Mouse (Mus musculus) E14TG2a.4 (cell line): ENCODE measurements at regions not wholly inside any gene's neighbourhood (a gene's known extent, or its start where the extent isn't known, plus 50 kb on each side); places are given as distances from the start of the nearest gene placed in this dataset.

Experiments used
- H3K27me3 ChIP-seq: 2 replicates; pipeline ENCODE4 v1.6.1; 2014; ENCODE audit warnings: low read length, control low read depth; ENCODE audit not compliant: insufficient read depth
- H3K36me3 ChIP-seq: 2 replicates; pipeline ENCODE4 v1.6.1; 2014; ENCODE audit warnings: low read length, control low read depth; ENCODE audit not compliant: insufficient read depth
- H3K4me1 ChIP-seq: replicated peaks from 2 replicates; pipeline ENCODE4 v1.6.1; 2014; ENCODE audit warnings: low read depth, low read length, control low read depth
- H3K4me3 ChIP-seq: replicated peaks from 2 replicates; pipeline ENCODE4 v1.5.1; 2014; ENCODE audit warnings: mild to moderate bottlenecking, low read length
- H3K9me3 ChIP-seq: 2 replicates; pipeline ENCODE4 v1.6.1; 2014; ENCODE audit warnings: low read length, control low read depth
- CTCF ChIP-seq: conservative IDR thresholded peaks from 2 replicates; pipeline ENCODE4 v1.5.1; 2014; ENCODE audit warnings: low read length
- NANOG ChIP-seq: IDR thresholded peaks from 2 replicates; pipeline ENCODE4 v1.6.1; 2014; ENCODE audit warnings: borderline replicate concordance, low read length, mixed read lengths
- POU5F1 ChIP-seq: IDR thresholded peaks from 2 replicates; pipeline ENCODE4 v1.6.1; 2014; ENCODE audit warnings: low read length, borderline replicate concordance

DNA sequence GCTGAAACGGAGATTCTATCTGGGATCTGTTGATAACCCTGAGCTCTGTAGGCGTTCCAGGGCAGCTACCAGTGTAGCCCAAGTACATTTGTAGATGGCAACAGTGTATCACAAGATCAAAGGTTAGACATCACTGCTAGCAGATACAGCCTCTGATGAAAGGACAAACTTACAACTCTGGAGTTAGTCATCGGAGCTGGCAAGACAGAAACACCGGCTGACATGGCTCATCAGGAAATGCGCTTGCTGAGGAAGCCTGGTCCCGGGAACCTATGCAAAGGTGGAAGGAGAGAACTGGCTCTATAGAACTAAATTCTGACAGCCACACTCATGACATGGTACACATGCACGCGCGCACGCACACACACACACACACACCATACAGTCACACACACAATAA is 300.5 kb downstream of the Tns1 start:
- Histone ChIP-seq H3K4me1 (peaks cover 11% of the 10 kb centered on the region; the same call in 1 of the 2 replicates), H3K36me3 (no peaks in the 10 kb centered on the region), H3K9me3 (peaks cover 1% of the 10 kb centered on the region; the same call in 1 of the 2 replicates), H3K4me3 (no peak overlapping the region), H3K27me3 (0 out of 2 replicates have a peak, but pooled peaks cover 11% of the 10 kb centered on the region)
- no peak for TF ChIP-seq CTCF

GRCm38 (mm10) chr1:73822616-73823015 is 301.6 kb downstream of the Tns1 start:
- Histone ChIP-seq H3K9me3 (peaks cover 5% of the 10 kb centered on the region), H3K27me3 (0 out of 2 replicates have a peak, but pooled peaks cover 10% of the 10 kb centered on the region), H3K4me3 (no peak overlapping the region), H3K36me3 (no peaks in the 10 kb centered on the region), H3K4me1 (peaks cover 11% of the 10 kb centered on the region; the same call in 1 of the 2 replicates)
- TF ChIP-seq CTCF (no peak), POU5F1 (no peak), NANOG (no peak)

- H3K9me3 ChIP-seq = peaks cover 5% of the 10 kb centered on the region
- TF ChIP-seq POU5F1 (no peak), CTCF (no peak), NANOG (no peak)
- no peak overlapping the region for H3K4me3 ChIP-seq
- no peaks in the 10 kb centered on the region for H3K36me3 ChIP-seq
- H3K27me3 ChIP-seq = 0 out of 2 replicates have a peak, but pooled peaks cover 5% of the 10 kb centered on the region
- 0 out of 2 replicates have a peak, but pooled peaks cover 4% of the 10 kb centered on the region for H3K4me1 ChIP-seq
Measured at GRCm38 (mm10) chr1:73820701-73821100, 303.5 kb downstream of the Tns1 start.

- no peaks in the 10 kb centered on the region for H3K36me3 ChIP-seq
- no peaks in the 10 kb centered on the region for H3K27me3 ChIP-seq
- peaks cover 28% of the 10 kb centered on the region for H3K9me3 ChIP-seq
- no peaks in the 10 kb centered on the region; the same call in 1 of the 2 replicates for H3K4me1 ChIP-seq
- H3K4me3 ChIP-seq = no peak overlapping the region
- TF ChIP-seq CTCF (no peak), NANOG (no peak), POU5F1 (no peak)
Measured at GRCm38 (mm10) chr1:73807206-73807605, 317.0 kb downstream of the Tns1 start.

- no peak overlapping the region for H3K4me3 ChIP-seq
- no peaks in the 10 kb centered on the region for H3K36me3 ChIP-seq
- H3K9me3 ChIP-seq = peaks cover 28% of the 10 kb centered on the region
- H3K4me1 ChIP-seq = no peaks in the 10 kb centered on the region; the same call in 1 of the 2 replicates
- no peaks in the 10 kb centered on the region for H3K27me3 ChIP-seq
- TF ChIP-seq CTCF (no peak), NANOG (no peak), POU5F1 (no peak)
Measured at GRCm38 (mm10) chr1:73805156-73805555, 319.1 kb downstream of the Tns1 start.

GRCm38 (mm10) chr1:73799996-73800395 is 324.3 kb downstream of the Tns1 start:
- peaks cover 4% of the 10 kb centered on the region; the same call in 1 of the 2 replicates for H3K9me3 ChIP-seq
- H3K36me3 ChIP-seq = no peaks in the 10 kb centered on the region
- no peaks in the 10 kb centered on the region for H3K27me3 ChIP-seq
- H3K4me1 ChIP-seq = no peaks in the 10 kb centered on the region; the same call in 1 of the 2 replicates
- TF ChIP-seq NANOG (no peak), POU5F1 (no peak), CTCF (no peak)
- no peak overlapping the region for H3K4me3 ChIP-seq

DNA sequence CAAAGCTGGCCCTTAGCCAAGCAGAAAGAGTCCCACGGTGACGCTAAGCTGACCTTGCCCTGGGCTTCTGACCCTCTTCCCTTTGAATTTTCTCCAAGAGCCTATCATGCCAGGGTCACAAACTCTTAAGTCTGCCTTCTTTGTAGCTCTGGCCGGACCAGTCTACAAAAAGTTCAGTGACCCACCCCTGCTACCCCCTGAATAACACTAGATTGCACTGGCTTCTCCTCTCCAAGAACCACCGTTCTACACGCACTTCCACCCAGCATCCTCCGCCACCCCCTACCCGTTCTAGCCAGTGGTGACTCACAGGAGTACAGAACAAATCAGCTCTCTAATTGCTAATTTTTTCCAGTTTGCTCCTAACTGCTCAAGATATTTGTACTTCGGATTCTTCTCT is 325.0 kb downstream of the Tns1 start:
- H3K27me3 ChIP-seq = no peaks in the 10 kb centered on the region
- H3K4me3 ChIP-seq = no peak overlapping the region
- TF ChIP-seq POU5F1 (no peak), NANOG (no peak), CTCF (no peak)
- H3K36me3 ChIP-seq = no peaks in the 10 kb centered on the region
- H3K9me3 ChIP-seq = peaks cover 4% of the 10 kb centered on the region; the same call in 1 of the 2 replicates
- H3K4me1 ChIP-seq = no peaks in the 10 kb centered on the region

GRCm38 (mm10) chr1:73797858-73798257 is 326.4 kb downstream of the Tns1 start:
- Histone ChIP-seq H3K9me3 (peaks cover 4% of the 10 kb centered on the region; the same call in 1 of the 2 replicates), H3K4me1 (no peaks in the 10 kb centered on the region), H3K36me3 (no peaks in the 10 kb centered on the region), H3K4me3 (no peak overlapping the region), H3K27me3 (no peaks in the 10 kb centered on the region)
- TF ChIP-seq POU5F1 (no peak), NANOG (no peak), CTCF (no peak)

GRCm38 (mm10) chr1:73797413-73797812 is 326.8 kb downstream of the Tns1 start:
- Histone ChIP-seq H3K36me3 (no peaks in the 10 kb centered on the region), H3K4me1 (no peaks in the 10 kb centered on the region), H3K9me3 (no peaks in the 10 kb centered on the region), H3K4me3 (no peak overlapping the region), H3K27me3 (no peaks in the 10 kb centered on the region)
- no peak for TF ChIP-seq POU5F1
- TF ChIP-seq CTCF = no peak
- no peak for TF ChIP-seq NANOG
